Mouse (Mus musculus): ENCODE measurements at regions not wholly inside any gene's neighbourhood (a gene's known extent, or its start where the extent isn't known, plus 50 kb on each side); places are given as distances from the start of the nearest gene placed in this dataset.

DNA sequence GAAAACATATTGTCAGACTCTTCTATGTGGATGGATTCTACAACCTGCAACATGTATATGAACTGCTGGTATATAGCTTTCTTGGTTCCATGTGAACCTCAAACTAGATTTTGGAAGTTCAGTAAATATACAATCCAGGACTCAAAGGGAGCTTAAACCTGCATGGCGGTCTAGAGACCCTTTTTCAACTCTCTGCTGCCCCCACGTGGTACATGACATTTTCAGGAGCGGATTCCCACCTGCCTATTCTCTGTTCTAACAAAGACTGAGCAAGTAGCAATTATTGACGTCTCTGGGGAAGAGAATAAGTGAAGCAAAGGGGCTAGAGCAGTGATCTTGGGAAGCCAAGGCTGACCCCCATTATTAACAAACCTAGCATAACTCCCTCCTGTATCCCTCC is 127.1 kb upstream of the Snx19 start:
- peak; percentile 59 for DNase-seq

DNA sequence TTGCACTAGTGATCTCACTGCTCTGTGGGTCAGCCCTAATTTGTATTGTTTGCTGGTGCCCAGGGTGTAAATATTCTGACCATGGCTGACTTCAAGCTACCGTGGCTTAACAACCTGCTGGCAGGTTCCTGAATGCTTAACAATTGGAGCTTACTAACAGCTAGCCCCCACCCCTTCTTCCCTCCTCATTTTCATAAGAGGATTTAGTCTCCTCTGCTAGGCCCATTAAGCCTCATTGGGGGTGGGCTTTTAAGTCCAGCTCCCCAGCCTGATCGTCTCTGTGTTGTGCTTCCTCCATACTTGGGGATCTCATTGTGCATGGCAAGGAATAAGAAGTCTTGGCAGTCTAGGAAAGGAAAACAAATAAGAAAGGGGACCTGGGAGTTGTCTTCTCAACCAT is 118.6 kb upstream of the Snx19 start:
- DNase-seq: no peak

DNA sequence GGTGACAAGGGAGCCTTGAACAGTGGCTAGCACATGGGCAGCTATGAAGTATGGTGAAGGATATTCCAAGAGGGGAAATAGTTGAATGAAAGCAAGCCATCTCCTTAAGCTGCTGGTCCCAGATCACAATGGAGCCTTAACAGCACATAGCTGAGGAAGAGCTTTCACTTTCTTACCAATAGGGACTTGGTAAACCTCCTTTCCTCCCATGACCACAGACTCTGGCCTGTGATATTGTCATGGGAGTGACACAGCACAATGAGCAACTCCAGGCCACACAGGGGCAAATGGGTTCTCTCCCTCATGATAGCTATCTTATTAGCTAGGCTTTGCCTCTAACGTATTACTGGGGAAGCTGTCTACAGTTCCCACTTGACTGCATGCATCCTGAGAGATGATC is 113.5 kb upstream of the Snx19 start:
- DNase-seq: no peak

DNA sequence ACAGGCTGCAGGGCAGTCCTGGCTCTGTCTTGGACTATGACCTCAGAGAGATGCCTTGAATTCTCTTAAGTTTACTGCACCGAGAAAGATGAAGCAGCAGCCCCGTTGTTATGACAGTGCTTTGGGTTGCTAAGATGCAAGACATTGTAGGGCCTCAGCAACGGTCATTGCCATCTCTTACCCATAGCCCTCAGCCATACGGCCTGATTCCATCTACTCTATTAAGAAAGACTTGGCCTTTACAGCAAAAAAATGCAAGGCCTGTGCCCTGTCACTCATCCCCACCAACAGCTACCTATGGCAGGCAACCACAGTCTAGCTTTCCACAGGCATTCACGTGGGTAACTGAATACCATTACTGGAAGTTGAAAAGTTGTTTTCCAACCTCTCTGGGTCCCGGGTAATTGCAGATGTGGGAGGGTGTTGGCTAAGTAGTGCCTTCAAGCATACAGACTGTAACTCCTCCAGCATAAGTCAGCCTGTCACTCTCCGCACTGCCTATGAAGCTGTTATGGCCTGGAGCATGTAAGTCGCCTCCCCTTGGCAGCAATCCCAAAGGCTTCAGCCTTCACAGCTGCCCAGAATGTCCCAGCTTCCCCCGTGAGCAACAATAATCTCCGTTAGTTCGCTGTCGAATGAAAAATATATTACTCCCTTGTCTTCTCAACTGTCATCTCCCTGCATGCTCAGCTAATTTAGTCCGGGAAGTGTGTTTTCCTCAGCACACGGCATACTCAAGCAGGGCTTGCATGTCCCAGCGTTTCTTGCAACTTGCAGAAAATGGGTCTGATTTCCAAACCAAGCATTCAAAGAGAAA is 112.3 kb upstream of the Snx19 start:
- DNase-seq: peak; percentile 14

DNA sequence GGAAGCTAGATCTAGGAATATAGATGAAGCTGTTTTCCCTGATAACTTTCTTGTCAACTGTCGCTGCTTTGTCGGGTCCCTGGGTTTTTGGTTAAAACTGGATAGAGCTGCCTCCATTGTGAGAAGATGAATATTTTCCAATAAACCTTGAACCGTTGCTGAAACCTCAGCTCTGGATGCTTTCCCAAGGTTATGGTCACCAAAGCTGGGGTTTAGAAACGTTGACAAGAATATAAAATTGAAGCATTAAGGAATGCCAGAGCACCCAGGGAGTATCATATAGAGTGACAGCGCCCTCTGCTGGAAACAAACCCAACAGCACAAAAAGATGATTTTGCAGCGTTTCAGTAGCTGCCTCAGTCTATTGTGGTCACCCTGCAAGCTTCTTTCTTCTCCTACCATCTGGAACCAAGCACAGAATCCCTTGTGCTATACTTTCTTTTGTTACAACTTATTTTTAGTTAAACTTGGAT is 111.7 kb upstream of the Snx19 start:
- DNase-seq: peak; percentile 62

DNA sequence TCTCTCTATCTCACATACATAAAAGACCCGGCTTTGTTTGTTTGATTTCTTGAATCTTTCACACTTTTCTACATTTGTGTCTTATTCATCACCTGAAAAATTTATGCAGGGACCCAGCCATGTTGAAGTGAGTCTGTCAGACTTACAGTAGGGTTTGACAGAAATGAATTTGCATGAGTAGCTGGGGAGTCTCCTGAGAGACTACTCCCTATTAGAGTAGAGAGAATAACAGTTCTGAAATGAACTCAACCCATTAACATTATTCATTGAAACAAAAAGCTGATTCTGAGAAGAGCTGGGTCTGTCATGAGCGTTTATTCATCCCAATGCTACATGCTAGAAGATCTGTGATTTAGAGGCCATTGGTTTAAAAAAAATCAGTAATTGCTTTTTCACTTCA is 82.0 kb upstream of the Snx19 start:
- no peak for DNase-seq

DNA sequence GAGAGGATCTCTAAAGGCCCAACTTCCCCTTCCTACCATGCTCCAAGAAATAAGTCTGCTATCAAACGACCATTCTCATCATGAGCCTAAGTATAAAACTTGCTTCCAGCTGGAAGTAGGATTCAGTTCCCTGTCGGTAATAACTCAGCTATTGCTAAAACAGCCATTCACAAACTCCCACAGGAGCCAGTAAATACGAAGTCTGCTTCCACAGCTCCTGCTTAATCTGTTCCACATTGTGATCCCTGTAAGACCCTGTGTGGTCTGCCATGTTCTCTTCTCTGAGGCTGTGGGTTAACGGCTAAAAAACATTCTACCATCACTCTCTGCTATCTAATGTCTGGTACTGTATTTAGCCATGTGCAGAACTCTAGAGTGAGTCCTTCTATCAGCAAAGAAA is 72.9 kb upstream of the Snx19 start:
- no peak for DNase-seq

DNA sequence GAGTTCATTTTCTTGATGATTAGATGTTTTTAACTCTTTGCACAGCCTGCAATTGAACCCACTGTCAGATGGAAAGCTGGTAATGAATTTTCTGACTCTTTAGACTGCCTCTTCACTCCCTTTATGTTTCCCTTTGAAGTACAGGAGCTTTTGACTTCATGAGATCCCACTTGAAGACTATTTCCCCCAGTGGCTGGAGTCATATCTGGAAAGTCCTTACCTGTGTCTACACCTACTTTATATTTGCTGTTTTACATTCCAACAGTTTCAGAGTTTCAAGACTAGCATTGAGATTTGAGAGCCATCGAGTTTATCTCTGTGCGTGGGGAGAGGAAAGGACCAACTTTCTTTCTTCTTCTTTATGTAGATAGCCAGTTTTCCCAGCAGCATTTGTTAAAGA is 71.3 kb upstream of the Snx19 start:
- no peak for DNase-seq

DNA sequence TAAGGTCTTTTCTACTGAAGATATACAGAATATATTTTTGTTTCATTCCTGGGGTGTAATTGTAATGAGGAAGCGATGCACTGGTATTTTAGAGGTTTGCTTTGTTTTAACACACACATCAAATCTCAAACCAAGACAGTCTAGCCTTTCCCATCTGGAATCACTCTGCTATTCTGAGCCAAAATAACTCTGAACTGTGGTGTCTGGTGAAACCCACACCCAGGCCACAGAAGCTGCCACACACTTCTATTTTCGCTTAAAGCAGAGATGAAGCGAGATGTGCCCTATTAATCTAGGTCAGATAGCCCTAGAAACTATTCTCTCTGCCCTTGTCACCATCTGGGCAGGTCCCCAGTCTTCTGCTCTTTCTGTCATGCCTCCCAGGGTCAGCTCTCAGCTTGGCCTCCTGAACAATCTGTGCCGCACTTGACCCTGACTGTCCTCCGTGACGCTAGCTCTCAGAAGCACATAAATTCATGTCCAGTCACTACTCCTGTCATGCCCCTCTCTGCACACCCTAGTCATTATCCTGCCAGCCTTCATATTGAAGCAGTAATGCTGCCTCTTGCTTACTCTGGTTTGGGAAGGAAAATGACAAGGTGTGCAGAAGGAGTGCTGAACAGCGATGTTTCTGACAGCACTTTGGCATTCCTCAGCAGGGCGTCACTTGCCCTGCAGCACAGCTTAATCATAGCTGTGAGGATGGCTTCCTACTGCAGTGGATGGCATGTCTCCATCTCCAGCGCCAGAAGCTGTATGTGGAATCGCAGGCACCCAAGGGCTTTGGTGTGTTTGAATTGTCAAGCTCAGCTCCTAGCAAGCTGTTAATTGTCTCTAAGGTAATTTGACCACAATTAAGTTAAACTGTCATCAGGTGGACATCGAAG is 57.1 kb upstream of the Snx19 start:
- DNase-seq: no peak

DNA sequence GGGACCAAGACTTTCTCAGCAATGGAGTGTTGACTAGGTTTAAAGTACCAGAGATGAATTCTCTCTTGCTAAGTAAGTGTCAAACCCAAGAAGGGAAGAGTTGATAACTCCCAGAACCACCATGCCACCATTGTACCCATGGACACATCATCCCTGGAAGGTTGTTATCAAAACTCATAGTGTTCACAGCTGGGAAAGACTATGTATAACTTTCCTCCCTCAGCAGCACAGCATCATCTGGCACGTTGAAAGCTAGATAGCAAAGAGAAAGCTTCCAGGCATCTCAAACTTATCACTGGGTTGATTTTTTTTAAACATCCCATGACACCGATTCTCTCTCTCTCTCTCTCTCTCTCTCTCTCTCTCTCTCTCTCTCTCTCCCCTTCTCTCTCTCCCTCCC is 56.1 kb upstream of the Snx19 start:
- no peak for DNase-seq

DNA sequence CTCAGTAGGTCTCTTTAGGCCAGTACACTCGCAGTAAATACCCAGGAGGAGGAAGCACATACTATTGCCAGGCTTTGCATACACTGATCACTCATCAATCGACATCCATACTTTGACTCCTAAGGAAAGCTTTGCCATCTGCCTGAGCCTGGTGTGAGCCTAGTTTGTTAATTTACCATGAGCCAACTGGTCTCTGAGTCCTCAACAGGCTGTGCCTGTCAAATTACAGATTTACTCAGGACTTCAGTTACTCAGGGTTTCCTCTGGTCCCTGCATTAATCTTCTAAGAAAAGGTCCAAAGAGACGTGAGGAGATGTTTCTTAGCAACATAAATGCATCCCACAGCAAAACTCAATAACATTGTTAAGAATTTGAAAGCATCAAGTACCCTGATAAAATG is 50.0 kb upstream of the Snx19 start:
- no peak for DNase-seq
